Mouse (Mus musculus): ENCODE data around the gene Cd151. TPM values are rescaled to one million over a fixed set of nuclear protein-coding genes. Genes with fewer than 3 reads are reported as not detected.
"Not testable (repeated sequence)": the region's sequence is repeated elsewhere in the genome, so short reads cannot be mapped to it uniquely, and the experiment has no call there.

The Cd151 gene
- total RNA-seq, 2 experiments from 2014 or later: 30.7 to 31.4 TPM

DNA sequence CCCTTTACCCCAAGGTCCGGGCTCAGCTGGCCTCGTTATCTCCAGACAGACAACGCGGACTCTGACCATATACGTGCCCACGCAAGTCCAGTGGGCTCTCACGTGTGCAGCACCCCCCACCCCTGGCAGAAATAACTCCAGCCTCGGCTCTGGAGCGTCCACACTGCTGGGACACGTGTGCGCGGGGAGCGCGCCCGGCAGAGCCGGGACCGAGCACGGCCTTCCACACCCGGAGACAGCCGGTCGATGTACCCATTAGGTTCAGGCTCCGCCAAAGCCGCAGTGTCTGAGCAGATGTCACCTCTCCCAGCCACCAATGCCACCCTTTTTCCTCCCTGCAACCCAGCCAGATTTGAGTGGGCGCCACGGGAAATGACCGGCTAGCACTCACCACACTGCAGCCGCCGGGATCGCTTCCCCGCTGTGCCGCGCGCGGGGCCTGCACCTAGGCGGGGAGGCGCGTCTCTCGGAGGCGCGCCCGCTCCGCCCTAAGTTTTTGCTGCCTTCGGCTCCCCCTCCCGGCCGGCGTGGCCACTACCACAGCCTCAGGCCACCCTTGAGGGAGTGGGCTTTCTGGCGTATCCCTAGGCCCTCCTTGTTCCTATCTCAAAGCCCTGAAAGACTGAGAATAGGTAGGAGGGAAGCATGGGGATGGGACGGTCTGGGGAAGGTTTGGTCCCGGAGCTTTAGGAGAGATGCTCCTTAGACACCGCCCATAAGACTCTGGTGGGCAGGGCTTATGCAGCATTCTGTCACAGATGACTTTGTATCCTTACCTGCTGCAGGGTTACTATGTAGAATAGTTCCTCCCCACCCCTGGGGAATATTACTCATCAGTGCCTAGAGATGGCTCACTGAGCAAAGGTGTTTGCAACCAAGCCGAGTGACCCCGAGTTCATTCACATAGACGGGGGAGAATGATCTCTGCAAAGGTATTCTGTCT lies 29.7 kb upstream of the Cd151 start, which contains the start of gene Slc25a22:
Gene Slc25a22, minus strand, starts transcription at position 715 of the 943 bp plus-strand sequence.
- intact Hi-C loops (cut with DNase I): loop anchor here (1.0 kb wide), 1 partner anchor 28 kb away; no protein-coding TSS in a partner anchor
- DNase-seq (ENCODE audit: extremely low spot score in 1 of 2, low spot score in 2 of 2): peak; percentile 83 to 84
- TF ChIP-seq CTCF (IDR thresholded peaks at IDR 0.05): peak; percentile 80
- H3K27ac ChIP-seq: peak within 1 kb of the TSS; percentile 94
- peak within 1 kb of the TSS; percentile 81 for H3K4me3 ChIP-seq

DNA sequence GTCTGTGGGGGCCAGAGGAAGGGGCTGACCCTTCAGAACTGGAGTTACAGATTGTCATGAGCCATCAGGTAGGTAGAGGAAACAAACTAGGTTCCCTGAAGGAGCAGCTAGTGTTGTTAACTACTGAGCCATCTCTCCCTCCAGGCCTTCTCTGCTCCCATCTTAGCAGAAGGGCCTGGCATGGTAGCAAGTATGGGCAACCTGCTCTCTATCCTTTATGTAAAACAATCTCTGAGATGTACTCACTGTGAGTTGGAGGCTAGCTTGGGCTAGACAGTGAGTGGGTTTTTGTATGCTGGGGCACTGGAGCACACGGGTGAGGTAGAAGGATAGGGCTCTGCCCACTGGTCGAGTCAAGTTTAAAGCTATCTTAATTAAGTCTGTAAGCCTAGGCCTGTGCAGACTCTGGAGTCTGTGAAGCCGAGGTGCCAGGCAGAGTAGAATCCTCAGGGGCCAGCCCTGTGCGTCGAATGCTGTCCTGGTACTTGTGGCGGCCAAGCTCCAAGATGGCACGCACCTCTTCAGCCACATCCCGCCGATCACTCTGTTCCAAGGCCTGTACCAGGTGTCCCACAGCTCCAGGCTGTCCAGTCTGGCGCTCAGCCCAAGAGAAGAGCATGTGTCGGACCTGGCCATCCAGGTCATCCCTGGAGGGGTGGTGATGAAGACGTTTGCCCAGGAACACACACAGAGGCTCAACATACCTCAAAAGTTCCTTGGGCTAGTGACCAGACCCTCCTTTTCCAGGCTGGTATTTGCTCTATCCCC lies 28.8 kb upstream of the Cd151 start:
- Histone ChIP-seq H3K4me3 (peak overlapping the region; percentile 81; the same call in 1 of the 2 replicates), H3K27ac (peak overlapping the region; percentile 94)
- TF ChIP-seq CTCF (IDR thresholded peaks at IDR 0.05): no peak
- intact Hi-C loops (cut with DNase I): no loop called here
- no peak for DNase-seq (ENCODE audit: extremely low spot score in 1 of 2, low spot score in 2 of 2)

DNA sequence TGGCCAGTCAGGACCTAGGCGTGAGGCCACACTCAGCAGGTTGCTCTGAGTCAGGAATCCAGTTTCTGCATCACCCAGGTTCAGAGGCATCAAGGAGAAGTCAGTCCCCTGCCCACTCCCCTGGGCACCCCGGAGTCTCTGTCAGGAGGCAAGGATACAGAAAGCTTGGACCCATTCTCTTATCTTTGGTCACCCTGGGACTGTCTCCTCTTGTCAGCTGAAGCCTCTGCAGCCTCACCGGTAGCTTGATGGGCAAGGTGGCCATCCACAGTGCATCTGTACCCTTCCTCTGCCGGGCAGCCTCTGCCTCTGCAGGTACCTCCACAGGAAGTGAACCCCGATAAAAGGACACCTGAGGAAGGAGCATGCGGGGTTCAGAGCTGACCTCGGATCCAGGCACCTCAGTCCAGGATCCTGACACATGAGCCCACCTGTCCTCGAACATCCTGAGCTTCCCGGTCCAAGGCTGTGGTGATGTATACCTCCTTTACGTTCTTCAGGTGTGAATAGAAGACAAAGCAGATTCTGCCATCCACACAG lies 28.0 kb upstream of the Cd151 start:
- no peak for TF ChIP-seq CTCF (IDR thresholded peaks at IDR 0.05)
- H3K27ac ChIP-seq: no peak overlapping the region
- no peak for DNase-seq (ENCODE audit: extremely low spot score in 1 of 2, low spot score in 2 of 2)
- intact Hi-C loops (cut with DNase I): no loop called here
- H3K4me3 ChIP-seq: no peak overlapping the region

DNA sequence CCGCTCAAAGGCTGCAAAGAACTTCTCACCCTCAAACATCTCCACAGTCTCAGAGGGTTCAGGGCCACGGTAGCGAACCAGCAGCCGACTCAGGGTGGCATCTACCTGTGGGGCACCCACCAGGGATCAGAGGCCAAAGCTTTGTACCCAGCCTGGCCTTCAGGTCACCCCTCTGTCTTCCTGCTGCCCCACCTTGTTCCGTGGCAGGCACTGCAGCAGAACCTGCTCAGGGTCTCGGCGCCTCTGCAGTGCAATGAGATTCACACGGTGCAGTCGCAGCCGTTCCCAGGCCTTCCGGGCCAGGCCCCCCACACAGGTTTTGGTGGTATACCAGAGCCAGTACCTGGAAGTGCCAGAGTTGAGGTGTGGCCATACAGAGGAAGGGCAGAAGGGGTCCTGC lies 27.4 kb upstream of the Cd151 start:
- TF ChIP-seq CTCF (IDR thresholded peaks at IDR 0.05): no peak
- intact Hi-C loops (cut with DNase I): no loop called here
- no peak overlapping the region for H3K4me3 ChIP-seq
- DNase-seq (ENCODE audit: extremely low spot score in 1 of 2, low spot score in 2 of 2): no peak
- no peak overlapping the region for H3K27ac ChIP-seq

DNA sequence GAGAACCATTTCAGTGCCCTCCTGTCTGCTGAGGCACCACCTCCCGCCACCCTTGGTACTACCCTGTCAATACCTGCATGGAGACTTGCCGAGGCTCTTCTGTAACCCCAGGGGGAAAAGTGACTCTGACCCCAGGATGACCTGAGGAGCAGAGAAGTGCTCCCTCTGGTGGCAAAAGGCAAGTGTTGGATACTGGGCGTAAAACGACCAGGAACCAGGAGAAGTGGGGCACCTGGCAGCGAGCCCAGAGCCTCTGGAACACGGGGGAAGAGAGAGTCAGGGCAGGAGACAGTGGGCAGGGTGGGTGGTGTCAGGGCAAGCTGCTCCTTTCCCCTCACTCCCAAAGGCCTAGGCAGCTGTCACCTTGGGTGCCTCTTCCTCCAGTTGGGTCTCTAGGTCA lies 26.6 kb upstream of the Cd151 start:
- peak; percentile 74 for TF ChIP-seq CTCF (IDR thresholded peaks at IDR 0.05)
- H3K4me3 ChIP-seq: no peak overlapping the region
- no peak overlapping the region for H3K27ac ChIP-seq
- intact Hi-C loops (cut with DNase I): no loop called here
- no peak for DNase-seq (ENCODE audit: extremely low spot score in 1 of 2, low spot score in 2 of 2)

DNA sequence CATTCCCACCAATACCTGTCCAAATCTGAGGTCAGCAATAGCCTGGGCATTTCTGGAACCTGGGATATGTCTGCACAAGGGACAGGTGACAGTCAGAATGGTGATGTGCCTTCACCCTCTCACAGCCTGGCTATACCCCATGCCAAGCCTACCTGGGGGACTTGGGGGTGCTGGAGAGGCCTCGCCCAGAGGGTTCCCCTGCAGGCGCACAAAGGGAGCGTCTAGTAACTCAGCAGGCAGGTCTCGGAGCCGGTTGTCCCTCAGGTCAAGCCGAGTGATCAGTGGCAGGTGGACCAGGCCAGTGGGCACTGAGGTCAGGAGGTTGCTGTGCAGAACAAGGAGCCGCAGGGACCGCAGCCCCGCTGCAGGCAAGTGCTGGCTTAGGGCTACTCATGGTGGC lies 25.7 kb upstream of the Cd151 start:
- no peak for TF ChIP-seq CTCF (IDR thresholded peaks at IDR 0.05)
- intact Hi-C loops (cut with DNase I): no loop called here
- Histone ChIP-seq H3K4me3 (no peak overlapping the region), H3K27ac (no peak overlapping the region)
- DNase-seq (ENCODE audit: extremely low spot score in 1 of 2, low spot score in 2 of 2): no peak

DNA sequence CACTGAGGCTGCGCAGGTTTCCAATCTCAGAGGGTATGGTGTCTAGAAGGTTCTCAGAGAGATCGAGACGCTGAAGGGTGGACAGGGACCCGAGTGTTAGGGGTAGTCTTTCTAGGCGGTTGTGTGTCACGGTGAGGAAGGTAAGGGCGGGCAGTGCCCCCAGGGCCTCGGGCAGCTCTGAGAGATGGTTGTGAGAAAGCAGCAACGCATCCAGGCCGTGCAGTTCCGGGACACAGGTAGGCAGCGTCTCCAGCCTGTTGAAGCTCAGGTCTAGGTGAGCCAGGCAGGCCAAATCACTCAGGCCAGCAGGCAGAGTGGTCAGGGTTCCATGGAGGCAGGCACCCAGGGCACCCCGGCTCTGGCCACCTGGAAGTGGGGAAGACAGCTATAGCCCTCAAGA lies 25.0 kb upstream of the Cd151 start:
- no peak overlapping the region for H3K4me3 ChIP-seq
- intact Hi-C loops (cut with DNase I): no loop called here
- TF ChIP-seq CTCF (IDR thresholded peaks at IDR 0.05): no peak
- H3K27ac ChIP-seq: no peak overlapping the region
- DNase-seq (ENCODE audit: extremely low spot score in 1 of 2, low spot score in 2 of 2): no peak

DNA sequence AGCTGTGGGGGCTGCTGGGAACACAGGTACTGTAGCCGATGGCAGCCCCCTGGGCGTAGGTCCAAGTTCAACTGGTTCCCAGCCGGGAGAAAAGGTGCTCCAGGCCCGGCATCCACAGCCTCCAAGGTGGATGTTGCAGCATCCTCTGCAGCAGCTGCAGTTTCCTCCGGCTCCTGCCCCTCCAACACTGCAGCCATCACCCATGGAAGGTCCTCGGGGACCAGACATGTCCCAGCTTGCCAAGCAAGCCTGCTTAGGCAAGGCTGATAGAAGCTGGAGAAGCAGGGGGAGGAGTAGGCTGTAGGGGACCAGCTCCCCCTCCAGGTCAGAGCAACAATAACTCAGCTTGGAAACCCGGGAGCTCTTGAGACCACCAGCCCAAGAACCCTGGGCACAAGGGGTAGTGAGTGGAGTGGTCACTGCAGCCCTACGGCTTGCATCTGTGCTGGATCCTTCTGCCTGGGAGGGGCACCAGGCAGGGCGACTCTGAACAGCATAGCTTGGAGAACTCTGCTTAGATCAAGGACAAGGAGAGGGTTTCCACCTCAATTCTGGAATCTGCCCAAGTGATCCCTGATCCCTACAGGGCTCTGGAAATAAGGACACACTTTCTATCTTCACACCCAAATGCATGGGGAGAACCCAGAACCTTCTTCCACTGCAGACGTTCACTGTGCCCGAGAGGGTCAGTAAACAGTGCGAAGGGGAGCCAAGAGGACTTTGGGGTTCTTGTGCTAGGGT lies 23.9 kb upstream of the Cd151 start:
- no peak for DNase-seq (ENCODE audit: extremely low spot score in 1 of 2, low spot score in 2 of 2)
- H3K27ac ChIP-seq: no peak overlapping the region
- no peak; the same call in 1 of the 2 replicates for TF ChIP-seq CTCF (IDR thresholded peaks at IDR 0.05)
- intact Hi-C loops (cut with DNase I): no loop called here
- H3K4me3 ChIP-seq: peak overlapping the region; percentile 39

DNA sequence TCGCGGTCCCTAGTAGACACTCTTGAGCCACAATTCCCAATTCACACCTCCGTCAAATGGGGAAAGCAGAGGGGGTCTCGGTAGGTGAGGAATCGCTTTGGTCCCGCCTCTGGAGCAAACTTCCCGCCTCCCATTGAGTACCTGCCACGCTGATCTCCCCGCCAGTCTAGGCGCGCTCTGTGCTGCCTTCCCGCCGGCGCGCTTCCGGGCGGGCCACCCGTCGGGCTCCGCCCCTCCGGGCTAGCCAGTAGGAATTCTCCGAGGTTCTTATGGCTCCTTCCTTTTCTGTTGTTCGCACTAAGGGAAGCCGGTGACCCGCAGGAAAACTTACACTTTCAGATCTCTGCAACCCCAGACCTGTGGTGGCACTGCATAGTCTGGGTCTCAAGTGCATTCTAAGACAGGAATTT lies 23.4 kb upstream of the Cd151 start, which contains the start of gene Pidd1:
Gene Pidd1, minus strand, starts transcription at position 198 of the 410 bp plus-strand sequence.
- no peak for DNase-seq (ENCODE audit: extremely low spot score in 1 of 2, low spot score in 2 of 2)
- intact Hi-C loops (cut with DNase I): no loop called here
- TF ChIP-seq CTCF (IDR thresholded peaks at IDR 0.05): no peak
- H3K27ac ChIP-seq: no peak within 1 kb of the TSS
- H3K4me3 ChIP-seq: peak within 1 kb of the TSS; percentile 39

DNA sequence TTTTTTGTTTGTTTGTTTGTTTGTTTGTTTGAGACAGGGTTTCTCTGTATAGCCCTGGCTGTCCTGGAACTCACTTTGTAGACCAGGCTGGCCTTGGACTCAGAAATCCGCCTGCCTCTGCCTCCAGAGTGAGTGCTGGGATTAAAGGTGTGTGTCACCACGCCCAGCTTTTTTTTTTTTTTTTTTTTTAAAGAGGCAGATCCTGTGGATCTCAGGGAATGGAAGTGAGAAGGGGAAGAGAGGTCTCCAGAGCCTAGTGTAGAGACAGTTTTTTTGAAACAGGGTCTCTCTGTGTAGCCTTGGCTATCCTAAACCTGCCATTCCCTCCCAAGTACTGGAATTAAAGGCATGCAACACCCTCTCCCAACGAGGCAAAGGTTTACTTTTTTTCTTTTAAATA lies 20.8 kb upstream of the Cd151 start:
- H3K27ac ChIP-seq; intact Hi-C loops (cut with DNase I); DNase-seq (ENCODE audit: extremely low spot score in 1 of 2, low spot score in 2 of 2): not testable (repeated sequence)
- H3K4me3 ChIP-seq: peak overlapping the region; percentile 91; the same call in 1 of the 2 replicates
